Mouse (Mus musculus) right cerebral cortex, postnatal 4 days (tissue): ENCODE results near the gene Coq10b.
"Not testable (repeated sequence)": the region's sequence is repeated elsewhere in the genome, so short reads cannot be mapped to it uniquely, and the experiment has no call there.

ENCODE experiments used
- DNase-seq: peaks from one replicate; pipeline ENCODE4 v3.0.0-alpha.2; 2022

Gene Coq10b

GRCm38 (mm10) chr1:55058383-55058782 is 5.8 kb downstream of the Coq10b start:
- not testable (repeated sequence) for DNase-seq

GRCm38 (mm10) chr1:55061099-55061498 is 8.5 kb downstream of the Coq10b start:
- no peak for DNase-seq

- DNase-seq: no peak
Measured at GRCm38 (mm10) chr1:55061772-55062171, 9.2 kb downstream of the Coq10b start.

GRCm38 (mm10) chr1:55072328-55072727 is 19.8 kb downstream of the Coq10b start:
- not testable (repeated sequence) for DNase-seq

GRCm38 (mm10) chr1:55074757-55075156 is 22.2 kb downstream of the Coq10b start:
- DNase-seq: no peak

- DNase-seq: no peak
Measured at GRCm38 (mm10) chr1:55075652-55076394, 23.3 kb downstream of the Coq10b start.

GRCm38 (mm10) chr1:55076395-55076743 is 23.8 kb downstream of the Coq10b start:
- DNase-seq: no peak

- no peak for DNase-seq
Measured at GRCm38 (mm10) chr1:55076849-55077516, 24.4 kb downstream of the Coq10b start.

- no peak for DNase-seq
Measured at GRCm38 (mm10) chr1:55079677-55080076, 27.1 kb downstream of the Coq10b start.

- no peak for DNase-seq
Measured at GRCm38 (mm10) chr1:55082106-55082505, 29.5 kb downstream of the Coq10b start.

- no peak for DNase-seq
Measured at GRCm38 (mm10) chr1:55085781-55086366, 33.3 kb downstream of the Coq10b start.

GRCm38 (mm10) chr1:55086868-55087400 is 34.4 kb downstream of the Coq10b start:
- DNase-seq: no peak

GRCm38 (mm10) chr1:55087401-55087904 is 34.9 kb downstream of the Coq10b start:
- DNase-seq: peak; percentile 67

GRCm38 (mm10) chr1:55087932-55088610 is 35.5 kb downstream of the Coq10b start, which contains the start of the genes Hspe1 and Hspd1:
Gene Hspe1 (plus strand): TSS chr1:55088132.
Gene Hspd1 (minus strand): TSS chr1:55088243.
- DNase-seq: peak; percentile 97

GRCm38 (mm10) chr1:55088611-55089497 is 36.3 kb downstream of the Coq10b start:
- DNase-seq: no peak

- no peak for DNase-seq
Measured at GRCm38 (mm10) chr1:55089498-55090064, 37.0 kb downstream of the Coq10b start.

- DNase-seq: no peak
Measured at GRCm38 (mm10) chr1:55092056-55092455, 39.5 kb downstream of the Coq10b start.

- DNase-seq: no peak
Measured at GRCm38 (mm10) chr1:55092469-55092868, 39.9 kb downstream of the Coq10b start.

GRCm38 (mm10) chr1:55106919-55107585 is 54.5 kb downstream of the Coq10b start:
- no peak for DNase-seq

GRCm38 (mm10) chr1:55107644-55108043 is 55.1 kb downstream of the Coq10b start:
- DNase-seq: no peak

- DNase-seq: no peak
Measured at GRCm38 (mm10) chr1:55108473-55108872, 55.9 kb downstream of the Coq10b start.
